Mouse (Mus musculus) leukemia stem cell, adult 10-12 weeks (primary cell): ENCODE results near the gene Pcp4l1. TPM values are rescaled to one million over a fixed set of nuclear protein-coding genes. Genes with fewer than 3 reads are reported as not detected.

Experiments
- polyA plus RNA-seq: library from polyadenylated mRNA; stranded (reverse); fragments of >175 nt; gene quantifications from 2 replicates; pipeline ENCODE4 v1.2.3, GENCODE M21; 2012; ENCODE audit warnings: low replicate concordance

Pcp4l1 gene
- 0.62 and 0.98 TPM in 2 replicates for polyA plus RNA-seq

DNA sequence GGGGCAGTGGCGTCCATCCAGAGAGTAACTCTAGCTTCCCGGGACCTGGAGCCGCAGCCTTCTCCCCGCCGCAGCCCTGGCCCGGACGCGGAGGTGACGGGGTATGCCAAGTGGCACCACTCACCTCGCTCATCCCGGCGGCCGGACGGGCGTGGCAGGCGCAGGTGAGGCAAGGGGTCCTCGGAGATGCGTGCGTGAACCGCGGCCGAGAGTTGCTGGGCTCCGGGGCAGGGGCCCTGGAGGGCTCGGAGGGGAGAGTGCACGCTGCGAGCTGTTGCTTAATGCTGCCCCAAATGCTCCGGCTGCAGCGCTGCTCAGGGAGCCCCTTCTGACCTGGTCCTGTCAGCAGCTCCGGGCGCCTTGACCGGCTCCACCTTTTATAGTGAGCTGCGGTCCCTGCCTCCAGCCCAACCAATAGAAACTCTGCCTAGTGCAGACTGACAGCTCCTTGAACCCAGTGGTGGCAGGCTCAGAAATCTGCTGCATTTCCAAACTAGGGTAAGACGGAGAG lies at the start of gene Pcp4l1:
Pcp4l1 (minus strand) TSS at position 382 of the 511 bp plus-strand sequence.

DNA sequence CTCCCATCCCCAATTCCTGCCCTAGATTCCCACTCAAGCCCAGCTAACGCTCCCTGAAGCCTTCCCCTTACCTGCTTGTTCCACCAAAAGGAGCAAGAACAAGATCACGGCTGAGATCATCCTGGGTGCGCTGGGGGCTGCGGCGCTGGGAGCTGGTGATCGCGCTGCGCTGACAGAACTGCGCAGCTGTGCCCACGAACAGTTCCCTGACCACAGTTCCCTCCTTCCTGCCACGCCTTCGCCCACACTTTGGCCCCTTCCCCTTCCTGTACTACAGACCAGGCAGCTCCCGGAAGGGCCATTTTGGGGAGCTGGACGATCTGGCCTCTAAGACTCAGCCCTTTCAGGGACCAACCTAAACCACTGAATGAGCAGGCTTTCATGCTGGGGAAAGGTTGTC lies 38.1 kb upstream of the Pcp4l1 start, which contains the start of gene Fcer1g:
Fcer1g (minus strand) TSS at position 240 of the 400 bp plus-strand sequence.

DNA sequence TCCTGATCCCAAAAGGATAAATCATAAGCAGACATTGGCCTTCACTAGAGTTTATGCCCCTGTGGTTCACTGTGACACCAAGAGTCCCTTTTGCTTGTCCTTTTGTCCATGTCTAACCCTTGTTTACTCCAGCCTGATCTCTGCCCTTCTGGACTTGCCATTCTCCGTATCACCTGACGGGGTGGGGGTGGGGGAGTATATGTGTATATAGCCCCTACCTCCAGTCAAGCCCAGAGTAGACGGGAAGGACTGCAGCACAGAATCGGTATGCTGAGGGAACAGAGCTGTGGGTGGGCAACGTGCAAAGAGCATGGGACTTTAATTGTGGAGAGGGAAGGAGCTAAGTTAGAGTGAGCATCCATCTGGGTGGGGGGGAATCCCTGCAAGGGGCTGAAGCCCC lies 28.8 kb upstream of the Pcp4l1 start, which contains the start of gene Apoa2:
Apoa2 (plus strand) TSS at position 198 of the 400 bp plus-strand sequence.

DNA sequence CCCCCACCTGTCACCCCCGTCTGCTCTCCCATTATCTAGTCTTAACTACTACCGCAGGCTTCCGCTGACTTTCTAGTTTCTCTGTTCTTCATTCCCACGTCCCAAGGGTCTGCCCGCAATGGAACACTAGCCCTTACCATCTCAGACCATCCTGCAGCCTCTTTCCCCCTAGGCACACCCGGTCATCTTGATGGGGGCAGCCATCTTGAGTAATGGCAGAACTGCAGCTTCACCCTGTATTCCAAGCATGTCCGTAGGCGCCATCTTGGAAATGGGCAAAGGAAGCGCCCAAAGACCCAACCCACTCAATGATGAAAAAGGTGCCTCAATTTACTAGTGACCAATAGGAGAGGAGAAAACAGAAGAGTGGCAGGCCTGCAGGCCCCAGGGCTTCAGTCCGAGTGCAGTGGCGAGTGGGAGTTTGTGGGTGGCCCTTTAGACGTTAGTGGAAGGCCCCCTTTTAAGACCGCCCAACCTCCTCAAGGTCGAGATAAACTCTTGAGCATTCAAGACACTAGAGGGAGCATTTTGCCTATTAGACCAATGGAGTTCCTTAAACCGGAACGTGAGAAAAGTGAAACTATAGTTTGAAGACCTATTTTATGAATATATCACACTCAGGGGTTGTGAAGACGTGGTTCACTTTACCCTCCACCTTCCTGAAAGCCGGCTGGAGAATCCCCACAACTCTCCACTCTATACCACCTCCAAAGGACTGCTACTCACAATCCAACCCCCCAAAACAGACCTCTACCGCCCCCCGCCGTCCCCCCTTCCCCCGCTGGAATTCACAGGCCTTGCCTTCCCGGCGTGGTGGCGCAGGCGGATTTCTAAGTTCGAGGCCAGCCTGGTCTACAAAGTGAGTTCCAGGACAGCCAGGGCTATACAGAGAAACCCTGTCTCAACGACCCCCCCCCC lies 26.4 kb upstream of the Pcp4l1 start, which contains the start of gene Tomm40l:
Tomm40l (minus strand) TSS at position 277 of the 918 bp plus-strand sequence.

DNA sequence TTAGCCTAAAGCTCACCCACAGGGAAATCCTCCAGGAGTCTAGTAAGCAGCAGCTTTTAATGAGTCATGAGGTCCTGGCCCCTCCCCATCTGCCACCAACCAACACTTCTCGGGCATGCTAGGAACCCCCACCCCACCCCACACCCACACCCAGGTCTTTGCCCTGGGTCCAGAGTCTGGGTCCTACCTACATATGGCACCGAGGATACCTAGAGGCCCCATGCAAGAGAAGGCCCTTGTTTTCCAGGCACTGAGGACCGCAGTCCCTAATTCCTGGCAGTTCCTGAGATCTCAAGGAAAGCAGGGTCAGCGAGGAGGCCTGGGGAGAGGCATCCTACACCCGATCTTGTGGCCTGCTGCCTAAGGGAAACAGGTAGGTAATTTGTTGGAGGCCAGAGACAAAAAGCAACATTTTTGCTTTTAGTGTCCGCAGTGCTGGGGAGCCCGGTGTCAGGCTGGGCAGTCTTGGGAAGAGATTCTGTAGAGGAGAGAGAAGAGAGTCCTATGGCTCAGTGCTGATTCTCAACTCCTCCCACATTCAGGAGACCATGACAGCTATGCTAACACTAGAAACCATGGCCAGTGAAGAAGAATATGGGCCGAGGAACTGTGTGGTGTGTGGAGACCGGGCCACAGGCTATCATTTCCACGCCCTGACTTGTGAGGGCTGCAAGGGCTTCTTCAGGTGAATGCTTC lies 17.9 kb upstream of the Pcp4l1 start, which contains the start of gene Nr1i3:
Nr1i3 (plus strand) TSS at position 170 of the 696 bp plus-strand sequence.

DNA sequence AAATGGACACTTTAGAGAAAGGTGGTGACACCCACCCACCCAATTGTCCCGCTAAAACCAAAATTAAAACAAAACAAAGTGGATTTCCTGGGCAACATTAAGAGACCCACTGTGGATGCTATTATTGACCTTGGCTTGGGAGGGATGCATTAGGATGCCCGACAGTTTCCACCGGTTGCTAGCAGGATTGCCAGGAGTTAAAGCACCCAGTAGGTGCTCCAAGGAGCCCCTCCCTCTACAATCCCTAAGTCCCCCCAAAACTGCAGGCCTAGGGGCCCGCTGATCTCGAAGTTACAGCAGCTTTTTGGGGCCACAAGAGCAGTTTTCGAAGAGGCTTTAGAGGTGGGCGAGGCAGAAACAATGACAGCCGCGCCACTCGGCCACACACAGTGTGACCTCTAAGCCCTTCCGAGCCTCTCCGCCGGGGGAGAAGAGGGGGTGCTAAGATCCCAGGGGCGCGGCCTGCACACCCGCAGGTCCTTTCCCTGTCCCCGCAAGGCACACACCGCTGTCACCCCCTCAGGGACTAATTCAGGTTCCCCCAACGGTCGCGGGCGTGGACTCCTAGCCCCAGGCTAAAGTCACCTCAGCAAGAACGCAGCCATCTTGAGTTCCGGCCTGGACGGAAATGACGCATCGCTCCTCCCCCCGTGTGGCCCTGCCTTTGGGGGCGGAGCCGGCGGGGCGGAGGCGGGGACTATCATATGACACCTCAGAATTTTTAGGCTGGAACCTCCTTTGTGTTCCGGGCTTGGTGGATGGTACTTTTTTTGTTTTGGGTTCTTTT lies 45.9 kb downstream of the Pcp4l1 start, which contains the start of the genes Sdhc and Mpz:
Sdhc (minus strand) TSS at position 630 of the 787 bp plus-strand sequence.
Mpz (plus strand) TSS at position 738 of the 787 bp plus-strand sequence.

Other genes with a start within 250 kb of the Pcp4l1 start
- gene Fcgr2b, start 219.7 kb downstream of the Pcp4l1 start, polyA plus RNA-seq, result 0.93 and 7.7 TPM in 2 replicates
- 0.89 and 1.4 TPM in 2 replicates for gene Fcgr4, start 177.3 kb downstream of the Pcp4l1 start, polyA plus RNA-seq
- 1.6 and 2.1 TPM in 2 replicates for gene Fcgr3, start 131.3 kb downstream of the Pcp4l1 start, polyA plus RNA-seq
- gene Cfap126, start 82.3 kb downstream of the Pcp4l1 start, polyA plus RNA-seq, result 0.93 and 2.2 TPM in 2 replicates
- gene Sdhc, start 45.7 kb downstream of the Pcp4l1 start, polyA plus RNA-seq, result 3.4 and 36.9 TPM in 2 replicates
- gene Mpz, start 45.6 kb downstream of the Pcp4l1 start, polyA plus RNA-seq, result not detected in 2 replicates
- not detected in 2 replicates for gene Nr1i3, start 17.7 kb upstream of the Pcp4l1 start, polyA plus RNA-seq
- gene Tomm40l, start 26.2 kb upstream of the Pcp4l1 start, polyA plus RNA-seq, result 26.4 and 37.3 TPM in 2 replicates
- not detected in 2 replicates for gene Apoa2, start 28.8 kb upstream of the Pcp4l1 start, polyA plus RNA-seq
- 4.7 and 8.4 TPM in 2 replicates for gene Fcer1g, start 38.1 kb upstream of the Pcp4l1 start, polyA plus RNA-seq
- gene Adamts4, start 54.2 kb upstream of the Pcp4l1 start, polyA plus RNA-seq, result 0.84 and 2.4 TPM in 2 replicates
- gene Ndufs2, start 55.1 kb upstream of the Pcp4l1 start, polyA plus RNA-seq, result 38.4 and 41.1 TPM in 2 replicates
- gene B4galt3, start 74.1 kb upstream of the Pcp4l1 start, polyA plus RNA-seq, result 42.5 and 71.9 TPM in 2 replicates
- gene Ppox, start 84.9 kb upstream of the Pcp4l1 start, polyA plus RNA-seq, result 169 and 176 TPM in 2 replicates
- gene Usp21, start 91.7 kb upstream of the Pcp4l1 start, polyA plus RNA-seq, result 127 and 157 TPM in 2 replicates
- 14.2 and 23.6 TPM in 2 replicates for gene Ufc1, start 98.8 kb upstream of the Pcp4l1 start, polyA plus RNA-seq
- gene Dedd, start 132.9 kb upstream of the Pcp4l1 start, polyA plus RNA-seq, result 5.3 and 15.7 TPM in 2 replicates
- gene Nit1, start 149.4 kb upstream of the Pcp4l1 start, polyA plus RNA-seq, result 4.9 and 11.5 TPM in 2 replicates
- gene Pfdn2, start 149.4 kb upstream of the Pcp4l1 start, polyA plus RNA-seq, result 5.4 and 7.4 TPM in 2 replicates
- 0.22 and 0.81 TPM in 2 replicates for gene Klhdc9, start 164.5 kb upstream of the Pcp4l1 start, polyA plus RNA-seq
- 0.87 and 1.1 TPM in 2 replicates for gene Nectin4, start 173.8 kb upstream of the Pcp4l1 start, polyA plus RNA-seq
- gene Arhgap30, start 192.7 kb upstream of the Pcp4l1 start, polyA plus RNA-seq, result 30.2 and 30.6 TPM in 2 replicates
- gene Usf1, start 215.0 kb upstream of the Pcp4l1 start, polyA plus RNA-seq, result 16.5 and 28.1 TPM in 2 replicates
- gene Tstd1, start 222.6 kb upstream of the Pcp4l1 start, polyA plus RNA-seq, result not detected in 2 replicates
- gene F11r, start 241.3 kb upstream of the Pcp4l1 start, polyA plus RNA-seq, result 0.45 and 8.3 TPM in 2 replicates